In the genomic region with DNA sequence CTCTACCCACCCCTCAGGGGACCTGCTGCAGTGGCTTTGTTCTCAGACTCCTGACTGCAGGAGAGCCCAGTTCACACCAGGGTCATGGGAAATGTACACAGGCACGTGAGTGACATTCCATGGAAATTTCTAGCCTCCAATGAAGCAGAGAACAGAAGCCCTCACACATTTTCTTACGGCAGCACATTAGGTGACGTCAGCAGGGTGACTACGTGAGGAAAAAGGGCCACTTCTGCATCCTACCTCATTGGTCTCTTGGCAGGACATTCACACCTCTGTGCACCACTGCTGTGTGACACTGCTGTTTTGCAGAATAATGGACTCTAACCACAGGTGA, we compare ENCODE assay signal across 22 mouse cellular contexts.
DNase-seq lines count a peak whose midpoint lies in the region; ATAC-seq and TF ChIP-seq lines count a peak whose summit lies in the region.
"Had no signal": no experiment of that assay in that cellular context is flagged by ENCODE, and none has a peak within 500 bp of the region (broad histone marks: within the 10 kb centered on the region; RNA-seq: fewer than 3 reads in every experiment).

No protein-coding gene starts in this region.

- H3K4me3 ChIP-seq in gastrocnemius, adult 2 months = no peak overlapping the region
- no peak overlapping the region for H3K4me3 ChIP-seq in heart, embryonic 15.5 days
- no peak overlapping the region for H3K4me3 ChIP-seq in kidney, postnatal 0 days (replicated peaks; ENCODE audit: low read depth, low read length)
- no peak overlapping the region for H3K4me3 ChIP-seq in liver, embryonic 12.5 days
- H3K4me3 ChIP-seq: embryonic facial prominence, embryonic 13.5 days; erythroblast, embryonic 14.5 days; forebrain, embryonic 13.5 days; hindbrain, embryonic 13.5 days; limb, embryonic 12.5 days had no signal

- no peak for TF ChIP-seq CTCF in gastrocnemius, adult 2 months (IDR thresholded peaks at IDR 0.05)
- no peak for TF ChIP-seq CTCF in kidney, postnatal 0 days (IDR thresholded peaks at IDR 0.05; ENCODE audit: low read depth)

- no peaks in the 10 kb centered on the region for H3K27me3 ChIP-seq in heart, embryonic 15.5 days
- H3K27me3 ChIP-seq in kidney, postnatal 0 days (ENCODE audit: insufficient read depth, low read length) = no peaks in the 10 kb centered on the region
- peaks cover 12% of the 10 kb centered on the region for H3K27me3 ChIP-seq in liver, embryonic 12.5 days (replicated peaks)
- H3K27me3 ChIP-seq: embryonic facial prominence, embryonic 13.5 days had no signal

- no peak for DNase-seq in gastrocnemius, adult 2 months
- DNase-seq in gastrocnemius, postnatal 14 days = no peak
- no peak for DNase-seq in heart, adult 9 months (ENCODE audit: low spot score in 2 of 2)
- DNase-seq in kidney, postnatal 0 days (ENCODE audit: low spot score) = no peak
- no peak for DNase-seq in kidney, postnatal 25 days
- peak; percentile 28 for DNase-seq in R1 (ENCODE audit: low read depth, low spot score)
- DNase-seq: adrenal gland, postnatal 10 days; cerebellum, postnatal 14 days; kidney, adult 18-20 months; thymus, postnatal 25 days had no signal

- no peak overlapping the region for H3K9ac ChIP-seq in heart, embryonic 15.5 days
- H3K9ac ChIP-seq in kidney, postnatal 0 days (ENCODE audit: low read depth, low read length) = no peak overlapping the region
- H3K9ac ChIP-seq in liver, embryonic 12.5 days = no peak overlapping the region
- H3K9ac ChIP-seq: embryonic facial prominence, embryonic 13.5 days; forebrain, embryonic 13.5 days; hindbrain, embryonic 13.5 days; limb, embryonic 12.5 days had no signal

- H3K9me3 ChIP-seq in heart, embryonic 15.5 days (replicated peaks) = no peaks in the 10 kb centered on the region
- no peaks in the 10 kb centered on the region for H3K9me3 ChIP-seq in kidney, postnatal 0 days (replicated peaks; ENCODE audit: low read length)
- no peaks in the 10 kb centered on the region for H3K9me3 ChIP-seq in liver, embryonic 12.5 days (replicated peaks)
- H3K9me3 ChIP-seq: embryonic facial prominence, embryonic 13.5 days; forebrain, embryonic 13.5 days; hindbrain, embryonic 13.5 days; limb, embryonic 12.5 days had no signal

- 42% methylated on average over 4 of the region's 4 CpGs for WGBS in heart, embryonic 15.5 days
- 31% methylated on average over 4 of the region's 4 CpGs for WGBS in kidney, postnatal 0 days
- WGBS in liver, embryonic 12.5 days (ENCODE audit: insufficient replicate concordance) = 70% methylated on average over 4 of the region's 4 CpGs

- peaks cover 64% of the 10 kb centered on the region for H3K4me1 ChIP-seq in heart, embryonic 15.5 days (replicated peaks)
- no peaks in the 10 kb centered on the region; the same call in none of the 2 replicates for H3K4me1 ChIP-seq in kidney, postnatal 0 days (replicated peaks; ENCODE audit: insufficient read depth, low read length)
- H3K4me1 ChIP-seq in liver, embryonic 12.5 days = 0 out of 2 replicates have a peak, but pooled peaks cover 7% of the 10 kb centered on the region

- no peaks in the 10 kb centered on the region for H3K36me3 ChIP-seq in heart, embryonic 15.5 days
- no peaks in the 10 kb centered on the region for H3K36me3 ChIP-seq in kidney, postnatal 0 days (ENCODE audit: insufficient read depth, low read length)
- H3K36me3 ChIP-seq in liver, embryonic 12.5 days = no peaks in the 10 kb centered on the region
- H3K36me3 ChIP-seq: embryonic facial prominence, embryonic 13.5 days; hindbrain, embryonic 13.5 days; limb, embryonic 12.5 days had no signal

- no peak for ATAC-seq in heart, embryonic 15.5 days (replicated peaks; ENCODE audit: insufficient number of reproducible peaks, insufficient read depth, low FRiP score, low read depth)
- peak; percentile 53 for ATAC-seq in kidney, postnatal 0 days (replicated peaks; ENCODE audit: low FRiP score, low read depth)
- ATAC-seq in liver, embryonic 12.5 days = no peak
- ATAC-seq: activated CD4-positive, CD25-positive, alpha-beta regulatory T cell, adult 4 months; CD4-positive, CD25-positive, alpha-beta regulatory T cell, adult 4 months; forebrain, embryonic 13.5 days; inflammation-experienced regulatory T-cells, adult 6 months had no signal

- intact Hi-C loops in gastrocnemius, adult 2 months (cut with DNase I) = no loop called here
- intact Hi-C loops in gastrocnemius, postnatal 14 days (cut with DNase I; ENCODE audit: low total_unique reads) = loop anchor here (5.0 kb wide), 1 partner anchor 605 kb away; no protein-coding TSS in a partner anchor

- H3K4me2 ChIP-seq in heart, embryonic 15.5 days = no peak overlapping the region
- no peak overlapping the region for H3K4me2 ChIP-seq in kidney, postnatal 0 days (ENCODE audit: low read length)
- no peak overlapping the region for H3K4me2 ChIP-seq in liver, embryonic 12.5 days
- H3K4me2 ChIP-seq: embryonic facial prominence, embryonic 13.5 days; forebrain, embryonic 13.5 days; hindbrain, embryonic 13.5 days; limb, embryonic 12.5 days; liver, embryonic 11.5 days; midbrain, embryonic 11.5 days had no signal

- peak overlapping the region; percentile 90; the same call in 1 of the 2 replicates for H3K27ac ChIP-seq in gastrocnemius, adult 2 months
- H3K27ac ChIP-seq in heart, embryonic 15.5 days = peak overlapping the region; percentile 97
- H3K27ac ChIP-seq in kidney, postnatal 0 days = no peak overlapping the region
- no peak overlapping the region for H3K27ac ChIP-seq in liver, embryonic 12.5 days
- H3K27ac ChIP-seq: embryonic facial prominence, embryonic 13.5 days; forebrain, embryonic 13.5 days; hindbrain, embryonic 13.5 days; limb, embryonic 12.5 days had no signal

Comparison
In these comparisons a context has a peak if more than half of its experiments do, and no peak if none do; other contexts are left out.
1. H3K27ac ChIP-seq: peak in gastrocnemius, adult 2 months (single experiment) and heart, embryonic 15.5 days (single experiment); none in kidney, postnatal 0 days (single experiment) and liver, embryonic 12.5 days (single experiment).